Mouse (Mus musculus): ENCODE data around the gene Tmbim1. TPM values are rescaled to one million over a fixed set of nuclear protein-coding genes. Genes with fewer than 3 reads are reported as not detected.
"Not testable (repeated sequence)": the region's sequence is repeated elsewhere in the genome, so short reads cannot be mapped to it uniquely, and the experiment has no call there.

Gene Tmbim1
- 6.3 and 7.1 TPM in 2 replicates for polyA plus RNA-seq (2015; fragmentation: Nextera tagmentation; extraction: Ambion mirVana)

GRCm38 (mm10) chr1:74305522-74305921 is at the start of gene Tmbim1:
Gene Tmbim1, minus strand, starts transcription at chr1:74305622.
- Histone ChIP-seq H3K27ac (no peak within 1 kb of the TSS), H3K4me2 (replicated peaks) (peak within 1 kb of the TSS; percentile 74), H3K4me3 (replicated peaks) (peak within 1 kb of the TSS; percentile 42; the same call in 1 of the 2 replicates), H3K27me3 (peaks cover 19% of the 10 kb centered on the region), H3K36me3 (no peaks in the 10 kb centered on the region), H3K9ac (replicated peaks) (no peak within 1 kb of the TSS), H3K9me3 (no peaks in the 10 kb centered on the region), H3K4me1 (replicated peaks) (peaks cover 12% of the 10 kb centered on the region)
- WGBS = 91% methylated on average over 2 of the region's 2 CpGs
- ATAC-seq = no peak

DNA sequence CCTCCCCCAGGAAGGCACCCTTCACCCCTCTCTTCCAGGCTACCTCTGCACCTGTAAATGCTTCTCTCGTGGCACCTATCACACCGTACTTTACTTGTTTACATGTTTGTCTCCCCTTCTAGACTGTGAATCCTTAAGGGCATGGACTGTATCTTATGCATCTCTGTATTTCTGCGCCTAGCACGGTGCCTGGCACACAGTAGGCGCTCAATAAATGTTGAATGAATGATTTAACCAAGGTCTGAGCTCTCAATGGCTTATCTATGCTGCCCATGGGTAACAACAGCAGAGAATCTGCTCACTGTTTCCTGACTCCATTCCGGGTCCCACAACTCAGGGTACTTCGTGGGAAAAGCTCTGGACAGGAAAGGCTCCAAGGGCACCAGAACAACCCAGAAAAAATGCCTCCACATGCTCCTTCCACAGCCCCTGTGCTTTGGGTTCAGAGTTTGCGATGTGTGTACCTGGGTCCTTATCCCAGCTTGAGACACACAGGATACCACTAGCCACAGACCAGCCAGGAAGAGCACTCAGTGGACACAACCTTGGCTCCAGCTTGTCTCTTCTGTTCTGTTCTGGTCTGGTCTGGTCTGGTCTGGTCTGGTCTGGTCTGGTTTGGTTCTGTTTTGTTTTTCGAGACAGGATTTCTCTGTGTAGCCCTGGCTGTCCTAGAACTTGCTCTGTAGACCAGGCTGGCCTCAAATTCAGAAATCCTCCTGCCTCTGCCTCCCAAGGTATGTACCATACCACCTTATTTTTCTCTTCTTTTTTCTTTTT is 48.2 kb upstream of the Tmbim1 start:
- H3K27ac ChIP-seq = no peak overlapping the region
- 90% methylated on average over 9 of the region's 9 CpGs for WGBS
- H3K9me3 ChIP-seq = no peaks in the 10 kb centered on the region
- H3K36me3 ChIP-seq = peaks cover 46% of the 10 kb centered on the region
- H3K27me3 ChIP-seq = no peaks in the 10 kb centered on the region
- no peak overlapping the region for H3K4me2 ChIP-seq (replicated peaks)
- H3K4me3 ChIP-seq (replicated peaks) = no peak overlapping the region
- H3K9ac ChIP-seq (replicated peaks) = no peak overlapping the region
- no peak for ATAC-seq
- no peaks in the 10 kb centered on the region for H3K4me1 ChIP-seq (replicated peaks)

GRCm38 (mm10) chr1:74352532-74353096 is 47.2 kb upstream of the Tmbim1 start:
- H3K27me3 ChIP-seq = no peaks in the 10 kb centered on the region
- no peak overlapping the region for H3K9ac ChIP-seq (replicated peaks)
- H3K27ac ChIP-seq = no peak overlapping the region
- no peaks in the 10 kb centered on the region for H3K4me1 ChIP-seq (replicated peaks)
- H3K36me3 ChIP-seq = peaks cover 48% of the 10 kb centered on the region
- no peak overlapping the region for H3K4me3 ChIP-seq (replicated peaks)
- 91% methylated on average over 5 of the region's 5 CpGs for WGBS
- no peak overlapping the region for H3K4me2 ChIP-seq (replicated peaks)
- no peak for ATAC-seq
- no peaks in the 10 kb centered on the region for H3K9me3 ChIP-seq

DNA sequence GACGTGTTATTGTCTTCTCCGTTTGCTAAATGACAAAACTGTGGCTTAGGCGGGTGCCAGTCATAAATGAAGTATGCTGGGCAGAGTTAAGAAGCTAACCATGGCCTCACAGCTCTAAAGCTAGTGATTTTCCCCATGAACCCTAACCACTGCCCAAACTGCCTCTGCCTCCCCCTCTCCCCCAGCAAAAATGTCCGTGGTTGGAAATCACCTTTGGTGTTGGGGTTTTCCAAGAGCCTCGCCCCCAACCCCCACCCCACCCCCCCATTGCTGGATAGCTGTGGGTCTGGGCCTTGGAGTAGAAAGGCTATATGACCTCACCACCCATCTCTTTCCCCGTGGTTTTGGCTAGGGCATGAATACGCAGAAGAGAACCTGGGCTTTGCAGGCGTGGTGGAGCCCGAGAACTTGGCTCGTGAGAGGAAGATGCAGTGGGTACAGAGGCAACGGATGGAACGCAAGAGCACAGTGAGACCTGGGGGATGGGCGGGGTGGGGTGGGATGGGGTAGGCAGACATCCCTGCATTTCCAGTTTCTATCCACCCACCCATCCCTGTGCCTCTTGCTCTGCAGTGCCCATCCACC is 45.9 kb upstream of the Tmbim1 start:
- WGBS = 90% methylated on average over 13 of the region's 13 CpGs
- no peak for ATAC-seq
- Histone ChIP-seq H3K4me1 (replicated peaks) (no peaks in the 10 kb centered on the region), H3K9ac (replicated peaks) (no peak overlapping the region), H3K27me3 (no peaks in the 10 kb centered on the region), H3K4me2 (replicated peaks) (no peak overlapping the region), H3K9me3 (no peaks in the 10 kb centered on the region), H3K27ac (no peak overlapping the region), H3K4me3 (replicated peaks) (no peak overlapping the region), H3K36me3 (peaks cover 52% of the 10 kb centered on the region)

DNA sequence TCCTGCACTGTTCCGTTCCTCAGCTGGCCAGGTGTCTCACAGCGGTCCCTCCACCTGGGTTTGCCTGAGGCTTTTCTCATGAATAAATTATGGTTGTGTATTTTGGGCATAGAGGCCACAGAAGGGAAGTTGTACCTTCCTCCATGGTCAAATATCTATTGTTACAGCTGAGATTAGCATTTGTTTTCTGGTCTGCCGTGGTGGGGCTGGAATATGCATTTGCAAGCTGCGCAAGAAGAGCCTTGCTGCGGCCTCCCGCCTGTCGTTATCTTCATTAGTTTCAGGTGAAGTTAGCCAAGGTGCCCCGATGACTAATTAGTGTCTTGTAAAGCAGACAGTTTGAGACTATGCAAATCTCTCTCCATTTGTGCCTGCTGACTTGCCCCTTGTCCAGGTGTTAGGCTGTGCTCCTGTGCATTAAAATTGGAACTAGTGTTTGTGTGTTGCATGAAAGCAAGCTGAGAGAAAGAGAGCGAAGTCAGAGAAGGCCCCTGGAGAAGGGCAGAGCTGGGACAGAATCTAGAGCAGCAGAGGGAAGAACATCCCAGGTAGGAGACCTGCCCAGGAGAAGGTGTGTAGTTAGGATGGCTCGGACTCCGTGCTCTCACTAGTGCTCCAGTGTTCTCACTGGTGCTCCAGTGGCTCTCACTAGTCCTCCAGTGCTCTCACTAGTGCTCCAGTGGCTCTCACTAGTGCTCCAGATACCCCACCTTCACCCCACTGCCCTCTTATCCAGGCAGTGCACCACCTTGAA is 38.9 kb upstream of the Tmbim1 start:
- 79% methylated on average over 11 of the region's 11 CpGs for WGBS
- H3K36me3 ChIP-seq = peaks cover 13% of the 10 kb centered on the region
- H3K4me3 ChIP-seq (replicated peaks) = no peak overlapping the region
- peaks cover 11% of the 10 kb centered on the region for H3K4me1 ChIP-seq (replicated peaks)
- H3K27me3 ChIP-seq = no peaks in the 10 kb centered on the region
- H3K9me3 ChIP-seq = no peaks in the 10 kb centered on the region
- H3K4me2 ChIP-seq (replicated peaks) = no peak overlapping the region
- H3K27ac ChIP-seq = no peak overlapping the region
- ATAC-seq = no peak; the same call in 1 of the 2 replicates
- no peak overlapping the region for H3K9ac ChIP-seq (replicated peaks)

GRCm38 (mm10) chr1:74343161-74343560 is 37.7 kb upstream of the Tmbim1 start:
- WGBS = 68% methylated on average over 5 of the region's 5 CpGs
- ATAC-seq = 0 out of 2 replicates have a peak, but pooled peaks have one; percentile 10
- Histone ChIP-seq H3K27me3 (no peaks in the 10 kb centered on the region), H3K4me1 (replicated peaks) (peaks cover 15% of the 10 kb centered on the region), H3K4me3 (replicated peaks) (no peak overlapping the region), H3K9me3 (no peaks in the 10 kb centered on the region), H3K36me3 (peaks cover 5% of the 10 kb centered on the region), H3K4me2 (replicated peaks) (no peak overlapping the region), H3K27ac (no peak overlapping the region), H3K9ac (replicated peaks) (no peak overlapping the region)

DNA sequence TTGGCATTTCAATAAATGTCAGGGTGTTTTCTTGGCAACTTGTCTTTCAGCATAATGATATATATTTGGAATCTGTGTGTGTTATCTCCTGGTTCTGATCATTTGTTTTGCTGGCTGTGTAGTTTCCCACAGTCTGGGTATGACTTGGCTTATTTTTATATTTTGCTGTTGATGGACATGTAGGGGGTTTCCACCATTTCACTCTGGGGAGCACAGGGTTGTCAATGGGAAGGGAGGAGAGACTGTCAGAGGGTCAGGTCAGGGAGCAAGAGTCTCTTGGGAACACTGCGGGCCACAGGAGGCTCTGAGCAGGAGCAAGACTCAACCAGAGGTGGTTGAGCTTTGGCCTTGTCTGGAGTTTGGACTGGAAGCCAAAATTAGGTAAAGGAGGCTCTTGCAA is 36.9 kb upstream of the Tmbim1 start:
- H3K36me3 ChIP-seq = peaks cover 1% of the 10 kb centered on the region
- no peak overlapping the region for H3K27ac ChIP-seq
- ATAC-seq = no peak
- WGBS = 93% methylated on average over 1 of the region's 1 CpGs
- H3K4me3 ChIP-seq (replicated peaks) = no peak overlapping the region
- no peaks in the 10 kb centered on the region for H3K27me3 ChIP-seq
- no peak overlapping the region for H3K9ac ChIP-seq (replicated peaks)
- no peak overlapping the region for H3K4me2 ChIP-seq (replicated peaks)
- H3K9me3 ChIP-seq = no peaks in the 10 kb centered on the region
- peaks cover 15% of the 10 kb centered on the region for H3K4me1 ChIP-seq (replicated peaks)

DNA sequence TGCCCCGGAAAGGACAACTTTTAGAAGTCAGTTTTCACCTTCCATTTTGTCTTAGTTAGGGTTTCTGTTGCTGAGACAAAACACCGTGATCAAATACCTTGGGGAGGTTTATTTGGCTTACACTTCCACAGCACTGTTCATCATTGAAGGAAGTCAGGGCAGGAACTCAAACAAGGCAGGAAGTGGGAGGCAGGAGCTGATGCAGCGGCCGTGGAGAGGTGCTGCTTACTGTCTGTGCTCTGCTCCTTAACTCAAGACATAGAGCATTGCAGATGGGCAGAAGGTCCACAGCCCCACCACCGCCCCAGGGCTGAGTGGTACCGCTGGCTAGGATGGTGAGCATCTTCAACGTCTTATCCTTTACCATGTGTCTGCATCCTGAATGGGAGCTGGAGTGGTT is 36.5 kb upstream of the Tmbim1 start:
- no peak overlapping the region for H3K27ac ChIP-seq
- no peak overlapping the region for H3K9ac ChIP-seq (replicated peaks)
- H3K4me1 ChIP-seq (replicated peaks) = peaks cover 15% of the 10 kb centered on the region
- H3K4me3 ChIP-seq (replicated peaks) = no peak overlapping the region
- H3K36me3 ChIP-seq = no peaks in the 10 kb centered on the region
- no peaks in the 10 kb centered on the region for H3K27me3 ChIP-seq
- H3K9me3 ChIP-seq = no peaks in the 10 kb centered on the region
- WGBS = 95% methylated on average over 7 of the region's 7 CpGs
- no peak overlapping the region for H3K4me2 ChIP-seq (replicated peaks)
- ATAC-seq = no peak

DNA sequence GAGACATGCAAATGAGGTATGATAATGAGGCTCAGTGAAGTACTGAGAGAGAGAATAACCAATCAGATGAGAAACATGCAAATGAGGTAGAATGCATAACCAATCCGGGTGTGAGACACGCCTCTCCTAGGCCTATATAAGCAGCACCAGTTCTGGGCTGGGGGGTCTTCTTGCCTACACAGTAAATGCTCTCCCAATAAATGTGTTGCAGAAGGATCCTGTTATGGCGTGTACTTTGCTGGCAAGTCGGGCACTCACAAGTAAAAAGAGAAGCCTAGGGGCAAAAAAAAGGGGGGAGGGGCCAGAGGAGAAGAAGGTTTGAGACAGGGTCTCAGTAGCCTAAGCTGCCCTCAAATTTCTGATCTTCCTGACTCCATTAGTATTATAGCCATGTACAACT is 35.6 kb upstream of the Tmbim1 start:
- H3K9me3 ChIP-seq; ATAC-seq; H3K9ac ChIP-seq (replicated peaks); H3K4me3 ChIP-seq (replicated peaks); H3K27ac ChIP-seq; H3K27me3 ChIP-seq; H3K4me2 ChIP-seq (replicated peaks); H3K36me3 ChIP-seq: not testable (repeated sequence)
- 95% methylated on average over 4 of the region's 4 CpGs for WGBS
- H3K4me1 ChIP-seq (replicated peaks) = peaks cover 15% of the 10 kb centered on the region

GRCm38 (mm10) chr1:74340361-74340764 is 34.9 kb upstream of the Tmbim1 start:
- ATAC-seq = no peak
- no peaks in the 10 kb centered on the region for H3K9me3 ChIP-seq
- H3K4me3 ChIP-seq (replicated peaks) = no peak overlapping the region
- no peak overlapping the region for H3K9ac ChIP-seq (replicated peaks)
- 92% methylated on average over 6 of the region's 6 CpGs for WGBS
- no peaks in the 10 kb centered on the region for H3K27me3 ChIP-seq
- H3K4me2 ChIP-seq (replicated peaks) = no peak overlapping the region
- H3K36me3 ChIP-seq = no peaks in the 10 kb centered on the region
- peaks cover 19% of the 10 kb centered on the region for H3K4me1 ChIP-seq (replicated peaks)
- H3K27ac ChIP-seq = no peak overlapping the region

GRCm38 (mm10) chr1:74339917-74340316 is 34.5 kb upstream of the Tmbim1 start:
- Histone ChIP-seq H3K4me1 (replicated peaks) (peaks cover 24% of the 10 kb centered on the region), H3K36me3 (no peaks in the 10 kb centered on the region), H3K9ac (replicated peaks) (no peak overlapping the region), H3K27ac (no peak overlapping the region), H3K9me3 (no peaks in the 10 kb centered on the region), H3K4me2 (replicated peaks) (no peak overlapping the region), H3K4me3 (replicated peaks) (no peak overlapping the region), H3K27me3 (no peaks in the 10 kb centered on the region)
- 91% methylated on average over 9 of the region's 9 CpGs for WGBS
- no peak for ATAC-seq

DNA sequence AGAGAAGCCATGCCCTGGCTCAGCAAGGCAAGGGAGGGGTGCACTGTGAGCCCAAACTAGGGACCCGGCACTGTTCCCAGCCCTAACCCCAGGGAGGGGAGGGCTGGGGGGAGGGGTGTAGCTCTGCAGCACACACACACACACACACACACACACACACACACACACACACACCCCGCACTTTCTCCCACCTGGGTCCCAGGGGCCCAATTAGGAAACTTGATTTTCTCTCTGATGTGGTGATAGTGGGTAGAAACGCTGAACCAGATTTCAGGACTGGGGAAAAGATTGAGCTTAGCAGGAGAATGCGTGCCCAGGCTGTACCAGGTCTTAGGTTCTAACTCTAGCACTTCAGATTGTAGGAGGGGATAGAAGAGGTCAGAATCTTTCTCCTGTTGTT is 33.2 kb upstream of the Tmbim1 start:
- no peaks in the 10 kb centered on the region for H3K9me3 ChIP-seq
- no peaks in the 10 kb centered on the region for H3K27me3 ChIP-seq
- ATAC-seq = no peak
- H3K4me2 ChIP-seq (replicated peaks) = no peak overlapping the region
- no peak overlapping the region for H3K27ac ChIP-seq
- H3K36me3 ChIP-seq = no peaks in the 10 kb centered on the region
- no peak overlapping the region for H3K4me3 ChIP-seq (replicated peaks)
- 79% methylated on average over 3 of the region's 4 CpGs for WGBS
- no peak overlapping the region for H3K9ac ChIP-seq (replicated peaks)
- peaks cover 29% of the 10 kb centered on the region for H3K4me1 ChIP-seq (replicated peaks)
